Mouse (Mus musculus): ENCODE results near the gene Siae.

Siae gene

GRCm38 (mm10) chr9:37540701-37541575 is 14.6 kb upstream of the Siae start:
- in situ Hi-C loops (cut with MboI, MseI), result no loop called here

- in situ Hi-C loops (cut with MboI, MseI), result no loop called here
Measured at GRCm38 (mm10) chr9:37541851-37542642, 13.5 kb upstream of the Siae start.

- in situ Hi-C loops (cut with MboI, MseI), result no loop called here
Measured at GRCm38 (mm10) chr9:37543869-37544440, 11.5 kb upstream of the Siae start.

GRCm38 (mm10) chr9:37544447-37545165 is 10.9 kb upstream of the Siae start:
- in situ Hi-C loops (cut with MboI, MseI), result no loop called here

GRCm38 (mm10) chr9:37545166-37545610 is 10.3 kb upstream of the Siae start:
- in situ Hi-C loops (cut with MboI, MseI), result no loop called here

- in situ Hi-C loops (cut with MboI, MseI), result no loop called here
Measured at GRCm38 (mm10) chr9:37545847-37546452, 9.5 kb upstream of the Siae start.

GRCm38 (mm10) chr9:37546889-37547288 is 8.6 kb upstream of the Siae start:
- in situ Hi-C loops (cut with MboI, MseI), result no loop called here

GRCm38 (mm10) chr9:37550435-37550834 is 5.1 kb upstream of the Siae start:
- in situ Hi-C loops (cut with MboI, MseI), result no loop called here

- in situ Hi-C loops (cut with MboI, MseI), result no loop called here
Measured at GRCm38 (mm10) chr9:37551751-37552531, 3.6 kb upstream of the Siae start.

GRCm38 (mm10) chr9:37552536-37553293 is 2.8 kb upstream of the Siae start, which contains the start of gene Nrgn:
TSS of gene Nrgn (minus strand) at chr9:37552904.
- in situ Hi-C loops (cut with MboI, MseI), result no loop called here

GRCm38 (mm10) chr9:37554279-37554678 is 1.2 kb upstream of the Siae start:
- in situ Hi-C loops (cut with MboI, MseI), result no loop called here

GRCm38 (mm10) chr9:37556366-37556765 is 868 bp downstream of the Siae start:
- in situ Hi-C loops (cut with MboI, MseI), result no loop called here

- in situ Hi-C loops (cut with MboI, MseI), result no loop called here
Measured at GRCm38 (mm10) chr9:37560617-37561016, 5.1 kb downstream of the Siae start.

GRCm38 (mm10) chr9:37563805-37564204 is 8.3 kb downstream of the Siae start:
- in situ Hi-C loops (cut with MboI, MseI), result no loop called here

GRCm38 (mm10) chr9:37567019-37567418 is 11.5 kb downstream of the Siae start:
- in situ Hi-C loops (cut with MboI, MseI), result no loop called here

GRCm38 (mm10) chr9:37567454-37567853 is 12.0 kb downstream of the Siae start:
- in situ Hi-C loops (cut with MboI, MseI), result no loop called here

- in situ Hi-C loops (cut with MboI, MseI), result no loop called here
Measured at GRCm38 (mm10) chr9:37567892-37568604, 12.6 kb downstream of the Siae start.

GRCm38 (mm10) chr9:37568605-37569214 is 13.2 kb downstream of the Siae start:
- in situ Hi-C loops (cut with MboI, MseI), result no loop called here
